Mouse (Mus musculus): ENCODE measurements around the gene Specc1.

GRCm38 (mm10) chr11:62168146-62168545 is 211.6 kb downstream of the Specc1 start:
- TF ChIP-seq CTCF (IDR thresholded peaks at IDR 0.05; ENCODE audit: low read depth) (no peak), EP300 (IDR thresholded peaks at IDR 0.05; ENCODE audit: low read depth) (no peak)
